Mouse (Mus musculus) ES-E14 (cell line): ENCODE results near the gene St6galnac6.

Experiments used
- CHD2 ChIP-seq: IDR thresholded peaks from 2 replicates; pipeline ENCODE4 v1.6.1; 2014; ENCODE audit warnings: mild to moderate bottlenecking, low read depth, low read length, inconsistent platforms
- HCFC1 ChIP-seq: IDR thresholded peaks from 2 replicates; pipeline ENCODE4 v1.6.1; 2012; ENCODE audit warnings: low read length, inconsistent platforms, borderline replicate concordance; ENCODE audit not compliant: insufficient read depth
- MAFK ChIP-seq: IDR thresholded peaks from 2 replicates; pipeline ENCODE4 v1.6.1; 2014; ENCODE audit warnings: mild to moderate bottlenecking, low read depth, low read length, inconsistent platforms; ENCODE audit not compliant: insufficient read depth
- ZC3H11A ChIP-seq: IDR thresholded peaks from 2 replicates; pipeline ENCODE4 v1.6.1; 2012; ENCODE audit warnings: low read depth, mild to moderate bottlenecking, inconsistent platforms, low read length, borderline replicate concordance
- ZNF384 ChIP-seq: IDR thresholded peaks from 2 replicates; pipeline ENCODE4 v1.6.1; 2012; ENCODE audit warnings: low read depth, low read length, inconsistent platforms

DNA sequence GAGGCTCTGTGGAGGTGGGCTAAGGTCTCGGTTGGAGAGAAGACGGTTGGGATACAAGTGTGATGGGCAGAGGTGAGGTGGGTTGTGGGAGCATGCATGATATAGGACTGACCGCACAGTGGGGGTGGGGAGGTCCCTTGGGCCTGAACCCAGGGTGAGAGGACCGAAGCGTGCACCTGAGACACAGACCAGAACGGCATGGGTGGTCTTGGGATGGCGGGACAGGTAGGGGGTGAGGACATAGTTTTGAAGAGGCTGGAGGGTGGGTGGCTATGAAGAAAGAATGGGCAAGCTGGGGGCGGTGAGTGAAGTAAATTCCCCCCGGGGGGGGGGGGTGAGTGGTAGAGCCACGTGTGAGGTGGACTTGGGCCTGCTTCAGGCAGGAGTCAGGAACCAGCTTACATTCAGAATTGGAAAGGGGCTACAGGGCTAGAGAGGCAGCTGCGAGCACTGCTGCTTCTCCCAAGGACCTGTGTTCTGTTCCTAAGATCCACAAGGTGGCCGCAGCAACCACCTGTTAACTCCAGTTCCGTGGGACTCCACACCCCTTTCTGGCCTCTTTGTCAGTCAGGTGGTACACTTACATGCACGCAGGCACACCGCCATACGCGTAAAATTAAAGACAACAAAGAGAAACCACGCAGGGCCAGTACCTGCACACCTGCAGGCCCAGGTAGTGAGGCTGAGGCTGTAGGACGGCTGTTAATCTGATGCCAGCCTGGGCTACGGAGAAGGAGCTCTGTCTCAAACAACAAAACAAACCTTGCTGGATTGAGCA is 27.9 kb downstream of the St6galnac6 start:
- TF ChIP-seq HCFC1, result no peak
- TF ChIP-seq MAFK, result no peak
- TF ChIP-seq CHD2, result no peak
- TF ChIP-seq ZC3H11A, result no peak
- no peak for TF ChIP-seq ZNF384
